Mouse (Mus musculus) left cerebral cortex, adult 9 months (tissue): ENCODE measurements around the gene Cdc42ep1.
A peak's percentile ranks its signal among the peaks of the same experiment; 100 is the strongest.

Experiments
- DNase-seq, 2 experiments: peaks; one replicate each; pipeline ENCODE4 v3.0.0; 2022; ENCODE audit warnings: low spot score in 2 of 2

Cdc42ep1 gene

GRCm38 (mm10) chr15:78849485-78849884, 7.1 kb downstream of the Cdc42ep1 start:
- no peak for DNase-seq

GRCm38 (mm10) chr15:78850059-78850824, 7.8 kb downstream of the Cdc42ep1 start:
- DNase-seq, result peak in 1 of 2 experiments; percentile 48

GRCm38 (mm10) chr15:78850944-78851343, 8.5 kb downstream of the Cdc42ep1 start:
- no peak for DNase-seq

GRCm38 (mm10) chr15:78851505-78852153, 9.2 kb downstream of the Cdc42ep1 start:
- peak; percentile 50 to 92 for DNase-seq

- no peak for DNase-seq
Measured at GRCm38 (mm10) chr15:78855303-78855965, 13.0 kb downstream of the Cdc42ep1 start, which contains the start of gene Lgals2. Lgals2 (minus strand) TSS chr15:78855529.

GRCm38 (mm10) chr15:78857009-78857408, 14.6 kb downstream of the Cdc42ep1 start:
- DNase-seq, result peak in 1 of 2 experiments; percentile 55

- no peak for DNase-seq
Measured at GRCm38 (mm10) chr15:78859311-78859710, 16.9 kb downstream of the Cdc42ep1 start.

GRCm38 (mm10) chr15:78859714-78860113, 17.3 kb downstream of the Cdc42ep1 start:
- DNase-seq, result no peak

- DNase-seq, result no peak
Measured at GRCm38 (mm10) chr15:78862280-78862679, 19.9 kb downstream of the Cdc42ep1 start.

GRCm38 (mm10) chr15:78863154-78863553, 20.7 kb downstream of the Cdc42ep1 start:
- DNase-seq, result no peak

- DNase-seq, result no peak
Measured at GRCm38 (mm10) chr15:78863852-78864253, 21.4 kb downstream of the Cdc42ep1 start.

- DNase-seq, result no peak
Measured at GRCm38 (mm10) chr15:78868398-78868797, 26.0 kb downstream of the Cdc42ep1 start.

GRCm38 (mm10) chr15:78868826-78869233, 26.4 kb downstream of the Cdc42ep1 start:
- no peak for DNase-seq

- DNase-seq, result no peak
Measured at GRCm38 (mm10) chr15:78869775-78870174, 27.4 kb downstream of the Cdc42ep1 start.

- DNase-seq, result no peak
Measured at GRCm38 (mm10) chr15:78872021-78872608, 29.7 kb downstream of the Cdc42ep1 start.

- no peak for DNase-seq
Measured at GRCm38 (mm10) chr15:78873803-78874435, 31.5 kb downstream of the Cdc42ep1 start.

- DNase-seq, result no peak
Measured at GRCm38 (mm10) chr15:78874989-78875388, 32.6 kb downstream of the Cdc42ep1 start.

- DNase-seq, result no peak
Measured at GRCm38 (mm10) chr15:78875537-78875936, 33.1 kb downstream of the Cdc42ep1 start.

- DNase-seq, result peak; percentile 65 to 85
Measured at GRCm38 (mm10) chr15:78876258-78876696, 33.9 kb downstream of the Cdc42ep1 start.

GRCm38 (mm10) chr15:78876991-78877809, 34.8 kb downstream of the Cdc42ep1 start, which contains the start of gene Gga1:
Gga1 (plus strand) TSS chr15:78877190.
- peak; percentile 94 to 97 for DNase-seq
